Mouse (Mus musculus): Measurements from ENCODE around the gene Prkg1. TPM values are rescaled to one million over a fixed set of nuclear protein-coding genes. Genes with fewer than 3 reads are reported as not detected.
"Not testable (repeated sequence)": the region's sequence is repeated elsewhere in the genome, so short reads cannot be mapped to it uniquely, and the experiment has no call there.

The Prkg1 gene
- polyA plus RNA-seq, 1 experiment, result 23.3 TPM

- H3K4me3 ChIP-seq (ENCODE audit: insufficient read depth, low read length), result peak within 1 kb of the TSS; percentile 8; the same call in 1 of the 2 replicates
- H3K27ac ChIP-seq (ENCODE audit: insufficient read depth, low read length), result no peak within 1 kb of the TSS
- TF ChIP-seq CTCF (IDR thresholded peaks at IDR 0.05; ENCODE audit: borderline replicate concordance, insufficient read depth, low read length) (no peak), POLR2A (IDR thresholded peaks at IDR 0.05; ENCODE audit: low read depth, low read length) (no peak)
- no peaks in the 10 kb centered on the region for H3K4me1 ChIP-seq (ENCODE audit: control insufficient read depth, insufficient read depth, low read length)
These were observed 1215.6 kb downstream of the Prkg1 start, which contains the start of gene Dkk1 for GRCm38 (mm10) chr19:30549044-30549853. TSS of gene Dkk1 (minus strand) at chr19:30549665.

- Histone ChIP-seq H3K4me1 (ENCODE audit: control insufficient read depth, insufficient read depth, low read length) (no peaks in the 10 kb centered on the region), H3K27ac (ENCODE audit: insufficient read depth, low read length) (no peak overlapping the region), H3K4me3 (ENCODE audit: insufficient read depth, low read length) (no peak overlapping the region)
- no peak for TF ChIP-seq CTCF (IDR thresholded peaks at IDR 0.05; ENCODE audit: borderline replicate concordance, insufficient read depth, low read length)
- TF ChIP-seq POLR2A (IDR thresholded peaks at IDR 0.05; ENCODE audit: low read depth, low read length), result no peak
These were observed 1216.3 kb downstream of the Prkg1 start for GRCm38 (mm10) chr19:30548411-30549043.

GRCm38 (mm10) chr19:30539365-30539941, 1225.4 kb downstream of the Prkg1 start:
- not testable (repeated sequence) for H3K27ac ChIP-seq (ENCODE audit: insufficient read depth, low read length); H3K4me1 ChIP-seq (ENCODE audit: control insufficient read depth, insufficient read depth, low read length)
- H3K4me3 ChIP-seq (ENCODE audit: insufficient read depth, low read length), result peak overlapping the region; percentile 36; the same call in 1 of the 2 replicates

- Histone ChIP-seq H3K4me3 (ENCODE audit: insufficient read depth, low read length) (no peak overlapping the region), H3K27ac (ENCODE audit: insufficient read depth, low read length) (no peak overlapping the region), H3K4me1 (ENCODE audit: control insufficient read depth, insufficient read depth, low read length) (no peaks in the 10 kb centered on the region)
- no peak for TF ChIP-seq CTCF (IDR thresholded peaks at IDR 0.05; ENCODE audit: borderline replicate concordance, insufficient read depth, low read length)
- TF ChIP-seq POLR2A (IDR thresholded peaks at IDR 0.05; ENCODE audit: low read depth, low read length), result no peak
These were observed 1248.1 kb downstream of the Prkg1 start for GRCm38 (mm10) chr19:30516771-30517170.

Other genes starting within 250 kb of the Prkg1 start
- gene A1cf, start 103.7 kb upstream of the Prkg1 start, polyA plus RNA-seq (2011; ENCODE audit: insufficient read length, low read depth, missing spikeins), result not detected in 2 replicates